Mouse (Mus musculus) right cerebral cortex, postnatal 36 days (tissue): ENCODE measurements around the gene Dnajc16.
"Not testable (repeated sequence)": the region's sequence is repeated elsewhere in the genome, so short reads cannot be mapped to it uniquely, and the experiment has no call there.

Experiments used
- DNase-seq, 2 experiments: peaks; one replicate each; pipeline ENCODE4 v3.0.0; 2022; ENCODE audit warnings: low spot score in 2 of 2, mixed read lengths in 1 of 2

Gene Dnajc16

GRCm38 (mm10) chr4:141796954-141797353 is 6.2 kb upstream of the Dnajc16 start:
- no peak for DNase-seq

GRCm38 (mm10) chr4:141796356-141796755 is 5.6 kb upstream of the Dnajc16 start:
- no peak for DNase-seq

- no peak for DNase-seq
Measured at GRCm38 (mm10) chr4:141794152-141794535, 3.4 kb upstream of the Dnajc16 start.

- DNase-seq: peak; percentile 93 to 96
Measured at GRCm38 (mm10) chr4:141793282-141794151, 2.8 kb upstream of the Dnajc16 start, which contains the start of gene Casp9. Gene Casp9 (plus strand): TSS chr4:141793612.

- no peak for DNase-seq
Measured at GRCm38 (mm10) chr4:141792554-141793281, 2.0 kb upstream of the Dnajc16 start.

- DNase-seq: no peak
Measured at GRCm38 (mm10) chr4:141791951-141792350, 1.2 kb upstream of the Dnajc16 start.

- DNase-seq: no peak
Measured at GRCm38 (mm10) chr4:141791486-141791885, 755 bp upstream of the Dnajc16 start.

- DNase-seq: no peak
Measured at GRCm38 (mm10) chr4:141789564-141790218, 1.0 kb downstream of the Dnajc16 start.

GRCm38 (mm10) chr4:141787462-141787861 is 3.3 kb downstream of the Dnajc16 start:
- no peak for DNase-seq

GRCm38 (mm10) chr4:141787046-141787445 is 3.7 kb downstream of the Dnajc16 start:
- no peak for DNase-seq

GRCm38 (mm10) chr4:141786141-141786540 is 4.6 kb downstream of the Dnajc16 start:
- no peak for DNase-seq

- no peak for DNase-seq
Measured at GRCm38 (mm10) chr4:141784835-141785234, 5.9 kb downstream of the Dnajc16 start.

GRCm38 (mm10) chr4:141781201-141781985 is 9.3 kb downstream of the Dnajc16 start:
- no peak for DNase-seq

- peak; percentile 66 to 81 for DNase-seq
Measured at GRCm38 (mm10) chr4:141779828-141780227, 10.9 kb downstream of the Dnajc16 start.

- not testable (repeated sequence) for DNase-seq
Measured at GRCm38 (mm10) chr4:141773019-141773418, 17.7 kb downstream of the Dnajc16 start.

- no peak for DNase-seq
Measured at GRCm38 (mm10) chr4:141771823-141772222, 18.9 kb downstream of the Dnajc16 start.

GRCm38 (mm10) chr4:141769501-141770160 is 21.1 kb downstream of the Dnajc16 start:
- no peak for DNase-seq

- no peak for DNase-seq
Measured at GRCm38 (mm10) chr4:141767353-141768036, 23.2 kb downstream of the Dnajc16 start.

- DNase-seq: no peak
Measured at GRCm38 (mm10) chr4:141766668-141767352, 23.9 kb downstream of the Dnajc16 start.

GRCm38 (mm10) chr4:141766316-141766667 is 24.4 kb downstream of the Dnajc16 start:
- no peak for DNase-seq
